Mouse (Mus musculus) intestine, postnatal 0 days (tissue): ENCODE results near the gene Xbp1. TPM values are rescaled to one million over a fixed set of nuclear protein-coding genes. Genes with fewer than 3 reads are reported as not detected.
"Not testable (repeated sequence)": the region's sequence is repeated elsewhere in the genome, so short reads cannot be mapped to it uniquely, and the experiment has no call there.

Source experiments
- ATAC-seq: fragments of 200-750 bp; cut with Nextera tagmentation; 2 replicates; pipeline ENCODE4 v1.8.0; 2017; ENCODE audit warnings: mild to moderate bottlenecking, moderate TSS enrichment, moderate library complexity
- H3K27ac ChIP-seq: fragments of 300-500 bp; sonication (generic); 2 replicates; pipeline ENCODE4 v1.5.1; 2014; ENCODE audit warnings: mild to moderate bottlenecking, low read depth, low read length, moderate library complexity
- H3K27me3 ChIP-seq: fragments of 300-500 bp; sonication (generic); replicated peaks from 2 replicates; pipeline ENCODE4 v1.6.1; 2014; ENCODE audit warnings: low read length, mixed read lengths; ENCODE audit not compliant: control insufficient read depth, insufficient read depth
- H3K36me3 ChIP-seq: fragments of 300-500 bp; sonication (generic); 2 replicates; pipeline ENCODE4 v1.6.1; 2014; ENCODE audit warnings: mild to moderate bottlenecking, moderate library complexity; ENCODE audit not compliant: control insufficient read depth, insufficient read depth
- H3K4me1 ChIP-seq: fragments of 300-500 bp; sonication (generic); replicated peaks from 2 replicates; pipeline ENCODE4 v1.6.1; 2014; ENCODE audit warnings: antibody characterized with exemption, low read length, mixed read lengths; ENCODE audit not compliant: control insufficient read depth, insufficient read depth
- H3K4me2 ChIP-seq: fragments of 300-500 bp; sonication (generic); replicated peaks from 2 replicates; pipeline ENCODE4 v1.6.1; 2014; ENCODE audit warnings: low read depth, mild to moderate bottlenecking, moderate library complexity
- H3K4me3 ChIP-seq: fragments of 300-500 bp; sonication (generic); 2 replicates; pipeline ENCODE4 v1.5.1; 2014; ENCODE audit warnings: low read depth, low read length
- H3K9ac ChIP-seq: fragments of 300-500 bp; sonication (generic); 2 replicates; pipeline ENCODE4 v1.6.1; 2014; ENCODE audit warnings: mild to moderate bottlenecking, low read depth, low read length
- H3K9me3 ChIP-seq: fragments of 300-500 bp; sonication (generic); 2 replicates; pipeline ENCODE4 v1.6.1; 2016; ENCODE audit warnings: mixed run types; ENCODE audit not compliant: control insufficient read depth
- CTCF ChIP-seq: sonication (generic); IDR thresholded peaks from 2 replicates; pipeline ENCODE4 v1.5.1; 2016; ENCODE audit warnings: low read depth, mild to moderate bottlenecking, control low read depth, antibody characterized with exemption, moderate library complexity
- WGBS: fragments of 180-500 bp; shearing (Covaris S2); extraction: QIAGEN DNeasy Blood & Tissue Kit; methylation state at CpG from one replicate; pipeline ENCODE4 v1.1.7; 2014; 5-methylcytosine and 5-hydroxymethylcytosine counted together
- polyA plus RNA-seq: library from polyadenylated mRNA; unstranded; fragments of >200 nt; fragmentation: Nextera tagmentation; extraction: Ambion mirVana; gene quantifications from 2 replicates; pipeline ENCODE4 v1.2.1, GENCODE M21; 2015

Gene Xbp1
- 141 and 150 TPM in 2 replicates for polyA plus RNA-seq

DNA sequence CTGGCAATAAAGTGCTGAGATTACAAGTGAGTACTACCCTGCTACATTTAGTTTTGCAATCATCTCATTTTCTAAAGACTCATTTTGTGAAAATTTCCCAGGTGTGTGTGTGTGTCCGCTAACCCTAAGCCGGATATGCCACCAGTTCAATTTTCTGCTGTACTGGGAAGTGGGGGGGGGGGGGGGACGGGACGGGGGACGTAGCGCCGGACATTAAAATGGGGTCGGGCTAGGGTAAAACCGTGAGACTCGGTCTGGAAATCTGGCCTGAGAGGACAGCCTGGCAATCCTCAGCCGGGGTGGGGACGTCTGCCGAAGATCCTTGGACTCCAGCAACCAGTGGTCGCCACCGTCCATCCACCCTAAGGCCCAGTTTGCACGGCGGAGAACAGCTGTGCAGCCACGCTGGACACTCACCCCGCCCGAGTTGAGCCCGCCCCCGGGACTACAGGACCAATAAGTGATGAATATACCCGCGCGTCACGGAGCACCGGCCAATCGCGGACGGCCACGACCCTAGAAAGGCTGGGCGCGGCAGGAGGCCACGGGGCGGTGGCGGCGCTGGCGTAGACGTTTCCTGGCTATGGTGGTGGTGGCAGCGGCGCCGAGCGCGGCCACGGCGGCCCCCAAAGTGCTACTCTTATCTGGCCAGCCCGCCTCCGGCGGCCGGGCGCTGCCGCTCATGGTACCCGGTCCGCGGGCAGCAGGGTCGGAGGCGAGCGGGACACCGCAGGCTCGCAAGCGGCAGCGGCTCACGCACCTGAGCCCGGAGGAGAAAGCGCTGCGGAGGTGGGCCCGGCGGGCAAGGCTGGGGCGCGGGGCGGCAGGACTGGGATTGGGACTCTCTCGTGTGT is at the start of gene Xbp1:
TSS of gene Xbp1 (plus strand) at position 248 of the 854 bp plus-strand sequence.
- peak; percentile 93 for ATAC-seq
- Histone ChIP-seq H3K9me3 (no peaks in the 10 kb centered on the region), H3K4me2 (peak within 1 kb of the TSS; percentile 64), H3K9ac (peak within 1 kb of the TSS; percentile 99), H3K36me3 (peaks cover 33% of the 10 kb centered on the region), H3K27me3 (no peaks in the 10 kb centered on the region), H3K4me1 (0 out of 2 replicates have a peak, but pooled peaks cover 3% of the 10 kb centered on the region), H3K4me3 (peak within 1 kb of the TSS; percentile 100), H3K27ac (peak within 1 kb of the TSS; percentile 99)
- TF ChIP-seq CTCF: peak; percentile 24; the same call in 1 of the 2 replicates
- under 1% methylated on average over 72 of the region's 72 CpGs for WGBS

DNA sequence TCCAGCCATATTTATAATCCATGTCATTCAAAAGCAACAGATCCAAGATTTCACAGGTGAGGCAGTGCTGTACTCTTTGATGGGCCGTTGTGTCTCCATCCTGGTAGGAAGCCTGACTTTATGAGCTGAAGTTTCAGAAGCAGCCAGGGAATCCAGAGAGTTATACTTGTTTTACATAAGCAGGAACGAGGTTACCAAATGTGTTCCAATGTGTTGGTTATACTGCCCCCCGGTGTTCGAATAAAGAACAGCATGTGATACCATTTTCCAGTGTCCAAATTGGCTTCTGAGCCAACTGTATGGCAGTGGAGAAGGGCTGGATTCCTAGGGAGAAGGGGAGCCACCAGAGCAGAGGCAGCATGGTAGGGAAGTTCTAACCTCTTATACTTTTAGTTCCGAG is 46.3 kb upstream of the Xbp1 start:
- WGBS: 16% methylated on average over 5 of the region's 5 CpGs
- no peak overlapping the region for H3K9ac ChIP-seq
- H3K4me1 ChIP-seq: no peaks in the 10 kb centered on the region
- no peak overlapping the region for H3K4me3 ChIP-seq
- no peaks in the 10 kb centered on the region for H3K9me3 ChIP-seq
- H3K4me2 ChIP-seq: no peak overlapping the region
- no peak for ATAC-seq
- peak; percentile 89 for TF ChIP-seq CTCF
- no peaks in the 10 kb centered on the region for H3K27me3 ChIP-seq
- H3K27ac ChIP-seq: no peak overlapping the region
- H3K36me3 ChIP-seq: no peaks in the 10 kb centered on the region

DNA sequence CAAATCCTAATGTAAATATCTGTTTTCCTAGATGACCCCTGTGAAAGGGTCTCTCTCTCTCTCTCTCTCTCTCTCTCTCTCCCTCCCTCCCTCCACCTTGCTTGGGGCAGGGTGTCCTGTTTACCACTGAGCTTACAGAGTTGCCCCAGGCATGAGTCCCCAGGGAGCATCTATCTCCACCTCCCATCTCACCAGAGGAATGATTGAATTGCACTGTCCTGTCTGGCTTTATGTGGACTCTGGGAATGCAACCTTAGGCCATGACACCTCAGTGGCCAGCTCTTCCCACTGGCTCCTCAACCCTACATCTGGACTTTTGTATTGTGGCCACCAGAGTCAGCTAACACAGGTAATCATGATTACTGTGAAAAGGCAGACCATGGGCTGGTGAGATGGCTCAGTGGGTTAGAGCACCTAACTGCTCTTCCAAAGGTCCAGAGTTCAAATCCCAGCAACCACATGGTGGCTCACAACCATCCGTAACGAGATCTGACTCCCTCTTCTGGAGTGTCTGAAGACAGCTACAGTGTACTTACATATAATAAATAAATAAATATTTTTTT is 44.8 kb upstream of the Xbp1 start:
- not testable (repeated sequence) for ATAC-seq, H3K27ac ChIP-seq, H3K4me2 ChIP-seq, H3K36me3 ChIP-seq, H3K4me1 ChIP-seq, H3K27me3 ChIP-seq, H3K9me3 ChIP-seq, H3K4me3 ChIP-seq, H3K9ac ChIP-seq
- no CpG with 5 or more reads among the region's 2 CpGs for WGBS

DNA sequence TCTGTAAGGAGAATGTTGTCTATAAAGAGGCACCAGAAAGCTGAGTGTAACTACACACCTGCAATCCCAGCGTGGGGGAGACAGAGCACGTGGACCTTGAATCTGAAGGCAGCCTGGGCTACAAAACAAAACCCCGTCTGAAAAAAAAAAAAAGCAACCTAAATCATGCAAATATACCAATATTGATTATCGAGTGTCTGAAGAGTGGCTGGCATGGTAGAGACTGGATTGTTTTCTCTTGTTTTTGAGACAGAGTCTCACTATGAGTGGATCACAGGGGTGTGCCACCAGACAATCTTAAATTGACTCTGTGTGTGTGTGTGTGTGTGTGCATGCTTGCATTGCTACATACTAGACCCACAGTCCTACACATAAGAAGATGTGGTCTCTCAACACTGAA is 43.7 kb upstream of the Xbp1 start:
- Histone ChIP-seq H3K27me3 (no peaks in the 10 kb centered on the region), H3K4me1 (no peaks in the 10 kb centered on the region), H3K36me3 (no peaks in the 10 kb centered on the region), H3K4me2 (no peak overlapping the region), H3K27ac (no peak overlapping the region), H3K9me3 (no peaks in the 10 kb centered on the region), H3K9ac (no peak overlapping the region), H3K4me3 (no peak overlapping the region)
- WGBS: 80% methylated on average over 4 of the region's 4 CpGs
- TF ChIP-seq CTCF: no peak
- ATAC-seq: no peak

DNA sequence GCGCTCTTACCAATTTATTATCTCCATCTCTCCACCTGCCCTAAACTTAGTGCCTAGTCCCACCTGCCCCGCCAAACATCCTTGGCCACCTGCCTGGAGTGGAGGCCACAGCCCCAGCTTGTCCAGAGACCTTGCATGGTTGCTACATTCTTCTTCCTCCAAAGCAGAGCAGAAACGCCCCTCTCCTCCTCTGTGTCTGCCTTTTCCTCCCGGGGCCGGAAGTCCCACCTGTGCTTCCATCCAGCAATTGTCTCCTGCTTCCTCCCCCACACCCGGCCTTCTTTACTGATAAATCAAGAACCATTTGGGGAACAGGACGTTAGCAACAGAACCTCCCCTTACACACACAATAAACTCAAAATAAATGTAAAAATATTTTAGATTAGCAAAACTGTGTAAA is 42.3 kb upstream of the Xbp1 start:
- ATAC-seq: no peak
- Histone ChIP-seq H3K9ac (no peak overlapping the region), H3K36me3 (no peaks in the 10 kb centered on the region), H3K27me3 (no peaks in the 10 kb centered on the region), H3K27ac (no peak overlapping the region), H3K4me3 (no peak overlapping the region), H3K9me3 (no peaks in the 10 kb centered on the region), H3K4me1 (no peaks in the 10 kb centered on the region), H3K4me2 (no peak overlapping the region)
- TF ChIP-seq CTCF: no peak
- 67% methylated on average over 7 of the region's 7 CpGs for WGBS

DNA sequence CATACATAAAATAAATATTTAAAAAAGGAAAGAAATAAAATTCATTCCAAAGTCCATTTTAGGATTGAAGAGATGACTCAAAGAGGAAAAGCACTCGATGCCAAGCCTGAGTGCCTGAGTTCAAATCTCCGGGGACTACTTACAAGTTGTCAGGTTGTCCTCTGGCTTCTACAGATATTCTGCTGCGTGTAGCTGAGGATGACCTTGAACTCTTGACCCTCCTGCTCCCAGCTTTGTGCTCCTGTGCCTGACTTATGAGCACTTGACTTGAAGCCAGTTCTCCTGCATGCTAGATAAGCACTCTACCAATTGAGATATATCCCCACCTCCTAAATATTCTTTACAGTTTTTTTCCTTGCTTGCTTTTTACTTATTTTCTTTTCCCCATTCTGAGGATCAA is 41.6 kb upstream of the Xbp1 start:
- H3K27me3 ChIP-seq: no peaks in the 10 kb centered on the region

More for the DNA sequence above, 41.6 kb upstream of the Xbp1 start:
- no peak for ATAC-seq
- 83% methylated on average over 3 of the region's 3 CpGs for WGBS
- Histone ChIP-seq H3K4me1 (no peaks in the 10 kb centered on the region), H3K4me2 (no peak overlapping the region), H3K9me3 (no peaks in the 10 kb centered on the region), H3K4me3 (no peak overlapping the region), H3K36me3 (no peaks in the 10 kb centered on the region), H3K9ac (no peak overlapping the region), H3K27ac (no peak overlapping the region)
- TF ChIP-seq CTCF: no peak
